Mouse (Mus musculus): ENCODE data around the gene Ugt1a6b. TPM values are rescaled to one million over a fixed set of nuclear protein-coding genes. Genes with fewer than 3 reads are reported as not detected.

The Ugt1a6b gene
- polyA plus RNA-seq, 1 experiment = not detected

DNA sequence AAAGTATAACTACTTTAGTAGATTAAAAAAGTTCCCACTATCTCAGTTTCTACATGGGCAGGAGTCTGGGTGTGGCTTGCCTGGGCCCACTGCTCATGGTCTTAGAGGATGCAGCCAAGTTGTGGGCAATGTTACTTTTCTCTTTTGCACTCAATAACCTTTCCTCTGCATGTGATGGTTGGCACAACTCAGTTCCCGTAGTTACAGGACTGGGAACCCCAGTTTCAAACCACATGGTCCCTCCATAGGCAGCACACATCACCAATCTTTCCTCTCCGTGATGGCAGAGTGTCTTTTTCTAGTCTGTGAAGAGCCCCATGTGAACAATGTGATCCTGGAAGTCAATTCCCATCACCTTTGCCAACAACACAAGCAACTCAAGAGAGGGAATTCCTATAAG is 124.4 kb downstream of the Ugt1a6b start:
- no peak for TF ChIP-seq GATA1 (IDR thresholded peaks at IDR 0.05; ENCODE audit: low read length)

DNA sequence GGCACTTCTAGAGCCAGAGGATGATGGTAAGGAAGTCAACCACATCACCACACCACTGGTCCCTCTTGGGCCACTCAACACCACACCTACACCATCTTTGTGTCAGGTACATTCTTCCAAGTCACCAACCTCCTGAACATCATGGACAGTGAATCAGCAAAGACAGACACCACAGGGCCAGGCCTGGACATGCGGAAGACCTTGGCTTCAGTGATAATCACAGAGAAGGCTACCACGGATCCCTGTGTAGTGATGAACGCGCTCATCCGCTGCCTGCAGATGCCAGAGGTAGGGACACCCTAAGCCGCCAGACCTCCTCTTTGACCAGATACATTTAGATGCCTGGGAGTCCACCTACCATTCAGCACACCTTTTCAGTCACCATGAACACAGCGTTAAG is 125.1 kb downstream of the Ugt1a6b start:
- no peak for TF ChIP-seq GATA1 (IDR thresholded peaks at IDR 0.05; ENCODE audit: low read length)

DNA sequence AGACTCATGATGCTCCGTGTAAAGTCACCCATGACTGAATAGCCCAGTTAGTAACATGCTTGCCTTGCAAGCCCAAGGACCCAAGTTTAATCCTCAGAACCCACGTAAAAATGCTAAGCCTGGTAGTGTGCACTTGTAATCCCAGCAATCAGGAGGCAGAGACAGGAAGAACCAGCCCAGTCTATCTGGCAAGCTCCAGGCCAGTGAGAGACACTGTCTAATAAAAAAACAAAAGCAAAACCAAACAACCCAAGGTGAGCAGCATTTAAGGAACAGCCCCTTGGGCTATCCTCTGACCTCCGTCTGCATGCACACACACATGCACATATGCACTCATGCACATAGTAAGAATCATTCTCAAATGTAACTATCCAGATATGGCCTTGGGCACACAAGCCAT is 126.5 kb downstream of the Ugt1a6b start:
- TF ChIP-seq GATA1 (IDR thresholded peaks at IDR 0.05; ENCODE audit: low read length) = no peak

DNA sequence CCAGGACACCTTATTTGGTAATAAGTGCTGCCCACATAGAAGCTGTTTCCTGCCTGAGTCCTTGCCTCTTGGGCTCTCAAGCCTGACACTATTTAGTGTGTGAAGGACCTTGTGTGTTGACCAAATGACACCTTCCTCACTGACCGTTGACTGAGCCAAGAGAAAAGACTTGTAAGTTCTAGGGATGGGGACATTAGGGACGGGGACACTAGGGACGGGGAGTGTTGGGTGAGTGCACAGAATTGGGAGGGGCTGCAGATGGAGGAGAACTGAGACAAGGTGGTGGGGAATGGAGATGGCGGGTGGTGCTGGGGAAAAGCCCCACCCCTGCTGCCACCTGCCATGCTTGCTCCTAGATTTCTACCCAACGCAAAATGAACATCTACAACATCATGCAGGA is 126.9 kb downstream of the Ugt1a6b start:
- no peak for TF ChIP-seq GATA1 (IDR thresholded peaks at IDR 0.05; ENCODE audit: low read length)

DNA sequence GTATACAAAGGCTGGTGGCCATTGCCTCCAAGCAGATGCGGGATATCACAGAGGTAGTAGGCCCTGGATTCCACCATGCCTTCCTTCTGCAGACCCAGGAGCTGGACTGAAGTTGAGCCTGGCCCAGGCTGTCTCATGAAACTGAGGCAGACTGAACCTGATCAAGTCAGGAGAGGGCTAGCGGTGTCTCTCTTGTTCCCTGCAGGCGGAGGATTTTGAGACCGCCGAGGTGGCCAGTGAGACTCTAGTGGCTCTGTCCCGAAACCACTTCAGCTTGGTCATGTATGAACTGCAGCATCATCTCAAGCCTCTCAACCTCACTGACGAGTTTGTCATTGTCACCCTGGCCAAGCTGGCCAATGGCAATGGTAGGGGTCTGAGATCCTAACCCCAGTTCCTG is 127.4 kb downstream of the Ugt1a6b start:
- no peak for TF ChIP-seq GATA1 (IDR thresholded peaks at IDR 0.05; ENCODE audit: low read length)

DNA sequence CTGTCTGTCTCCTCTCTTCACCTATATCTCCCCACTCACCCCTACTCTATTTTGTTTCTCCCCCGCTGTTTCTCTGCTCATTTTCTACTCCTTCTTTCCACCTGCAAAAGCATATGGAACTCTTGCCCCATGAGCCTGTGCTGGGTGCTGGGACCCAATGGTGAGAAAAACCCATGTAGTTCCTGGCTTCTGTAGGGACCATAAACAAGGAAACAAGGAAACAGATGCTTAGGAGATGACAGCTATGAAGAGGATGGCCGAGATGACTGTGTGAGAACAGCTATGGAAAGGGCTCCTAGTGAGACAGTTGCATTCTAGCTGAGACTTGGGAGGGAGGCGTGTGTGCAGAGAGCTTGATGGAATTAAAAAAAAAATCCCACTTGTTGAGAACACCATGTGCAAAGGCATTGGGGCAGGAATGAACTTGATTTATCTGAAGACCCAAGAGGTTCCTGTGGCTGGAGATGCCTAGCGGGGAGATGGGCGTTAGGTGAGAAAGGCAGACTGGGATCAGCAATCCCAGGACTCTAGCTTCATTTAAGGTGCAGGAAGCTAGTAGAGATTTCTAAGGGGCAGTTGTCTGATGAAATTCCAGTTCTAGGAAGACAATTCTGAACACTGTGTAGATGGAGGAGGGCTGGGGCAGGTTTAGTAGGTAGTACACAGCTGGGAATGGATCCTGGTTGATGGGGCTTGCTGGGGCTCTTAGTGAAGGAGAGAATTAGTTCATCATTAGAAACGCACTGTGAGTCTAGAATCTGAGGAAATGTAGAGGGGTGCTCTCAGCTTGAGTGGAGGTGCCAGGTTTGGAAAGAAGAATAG is 128.1 kb downstream of the Ugt1a6b start:
- no peak for TF ChIP-seq GATA1 (IDR thresholded peaks at IDR 0.05; ENCODE audit: low read length)

DNA sequence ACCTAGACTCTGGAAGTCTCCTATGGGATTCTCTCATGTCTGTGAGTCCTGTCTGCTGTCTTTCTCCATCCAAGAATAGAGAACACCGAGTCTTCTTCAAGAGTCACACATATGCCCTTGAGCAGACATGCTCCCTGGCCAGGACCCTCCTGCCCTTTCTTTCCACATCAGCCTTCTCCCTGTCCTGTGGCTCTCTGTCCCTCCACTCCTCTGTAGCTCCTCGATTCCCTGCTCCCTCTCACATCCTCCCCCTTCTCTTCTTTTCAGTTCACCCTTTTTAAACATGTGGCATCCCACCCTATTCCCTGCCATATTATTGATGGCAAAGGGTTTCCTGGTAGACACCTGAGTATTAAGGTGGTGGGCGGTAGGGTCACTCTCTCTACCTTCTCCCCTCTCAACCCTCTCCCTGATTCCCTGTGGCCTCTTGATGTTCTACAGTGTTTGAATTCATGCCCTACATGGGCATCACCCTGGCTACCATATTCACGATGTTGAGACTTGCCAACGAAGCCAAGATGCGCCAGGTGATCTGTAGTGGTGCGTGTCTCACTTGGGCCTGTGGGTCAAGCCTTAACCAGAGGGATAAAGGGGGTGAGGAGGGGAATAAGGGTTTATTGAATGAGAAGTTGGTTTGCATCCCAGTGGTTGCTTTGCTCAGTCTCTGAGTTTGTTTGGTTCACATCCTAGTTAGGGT is 128.9 kb downstream of the Ugt1a6b start:
- TF ChIP-seq GATA1 (IDR thresholded peaks at IDR 0.05; ENCODE audit: low read length) = no peak

DNA sequence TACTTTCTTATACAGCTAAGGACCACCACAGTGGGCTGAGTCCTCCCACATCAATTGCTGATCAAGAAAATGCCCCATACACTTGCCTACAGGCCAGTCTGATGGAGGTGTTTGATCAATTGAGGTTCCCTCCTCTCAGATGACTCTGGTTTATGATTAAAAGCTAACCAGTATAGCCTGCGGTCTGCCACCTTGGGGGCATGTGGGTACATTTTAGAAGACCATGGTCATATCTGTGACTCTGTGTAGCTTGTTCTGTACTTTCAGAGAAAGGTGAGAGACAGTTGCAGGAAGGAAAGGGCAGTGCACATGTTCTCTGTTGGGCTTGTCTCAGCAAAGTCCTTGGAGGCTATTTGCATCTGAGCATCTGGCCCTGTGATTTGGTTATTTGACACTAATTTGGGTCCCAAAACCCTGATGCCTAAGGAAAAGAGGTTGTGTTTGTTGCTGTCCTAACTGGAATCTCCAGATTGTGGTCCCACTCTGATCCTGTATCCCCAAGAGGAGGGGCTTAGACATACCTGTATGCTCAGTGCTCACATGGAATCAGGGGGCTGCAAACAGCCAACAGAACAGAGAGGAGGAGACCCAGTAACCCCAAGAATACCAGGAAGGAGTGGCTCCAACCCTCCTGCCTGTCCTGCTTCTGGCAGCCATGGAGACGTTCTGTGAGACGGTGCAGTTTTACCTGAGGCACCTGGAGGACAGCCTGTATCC is 129.8 kb downstream of the Ugt1a6b start:
- TF ChIP-seq GATA1 (IDR thresholded peaks at IDR 0.05; ENCODE audit: low read length) = no peak

DNA sequence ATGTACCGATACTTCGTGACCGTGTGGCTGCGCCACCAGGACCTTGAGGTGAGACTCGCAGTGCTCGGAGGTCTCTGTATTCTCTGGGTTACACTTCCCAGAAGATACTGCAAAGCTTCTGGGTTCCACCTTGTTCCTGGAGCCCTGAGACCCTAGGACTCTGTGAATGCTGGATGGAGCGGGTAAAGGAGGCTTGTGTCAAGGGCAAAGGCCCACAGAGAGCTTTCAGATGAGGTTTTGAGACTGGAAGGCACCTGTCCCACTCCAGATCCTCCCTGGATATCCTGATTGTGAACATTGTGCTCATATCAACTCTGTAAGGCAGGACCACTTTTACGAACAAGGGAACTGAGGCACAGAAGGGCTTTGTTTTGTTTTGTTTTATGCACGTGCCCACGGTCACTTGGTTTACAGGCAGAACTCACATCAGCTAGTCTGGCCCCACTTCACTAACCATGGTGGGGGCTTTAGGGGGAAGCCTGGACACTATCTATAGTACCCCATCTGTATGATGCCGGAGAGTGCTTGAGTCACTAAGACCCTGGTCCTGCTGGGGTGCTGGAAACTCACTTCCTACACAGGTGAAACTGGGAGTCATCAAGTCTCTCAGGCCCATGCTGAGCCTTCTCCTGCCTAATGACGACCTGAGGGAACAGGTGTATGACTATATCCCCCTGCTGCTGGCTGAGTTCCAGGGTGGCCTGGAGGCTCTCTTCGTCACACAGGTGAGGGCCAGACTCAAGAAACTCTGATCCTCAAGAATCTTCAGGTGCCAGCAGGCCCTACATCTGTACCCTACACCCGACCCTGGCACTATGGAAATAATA is 130.6 kb downstream of the Ugt1a6b start:
- TF ChIP-seq GATA1 (IDR thresholded peaks at IDR 0.05; ENCODE audit: low read length) = no peak

DNA sequence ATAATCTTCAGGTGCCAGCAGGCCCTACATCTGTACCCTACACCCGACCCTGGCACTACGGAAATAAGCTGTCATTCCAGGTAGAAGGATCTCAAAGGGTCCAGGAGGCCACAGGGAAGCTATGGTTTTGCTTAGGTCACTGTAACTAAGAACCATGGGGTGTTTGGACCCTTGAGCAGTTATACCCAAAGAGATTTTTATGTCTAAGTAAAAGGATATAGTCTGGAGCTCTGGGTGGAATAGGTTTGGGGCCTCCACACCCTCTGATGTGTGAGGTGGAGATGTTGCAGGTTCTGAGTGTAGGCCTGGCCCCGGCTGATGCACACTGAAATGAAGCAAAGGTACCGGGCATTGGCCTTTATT is 131.2 kb downstream of the Ugt1a6b start:
- no peak for TF ChIP-seq GATA1 (IDR thresholded peaks at IDR 0.05; ENCODE audit: low read length)

DNA sequence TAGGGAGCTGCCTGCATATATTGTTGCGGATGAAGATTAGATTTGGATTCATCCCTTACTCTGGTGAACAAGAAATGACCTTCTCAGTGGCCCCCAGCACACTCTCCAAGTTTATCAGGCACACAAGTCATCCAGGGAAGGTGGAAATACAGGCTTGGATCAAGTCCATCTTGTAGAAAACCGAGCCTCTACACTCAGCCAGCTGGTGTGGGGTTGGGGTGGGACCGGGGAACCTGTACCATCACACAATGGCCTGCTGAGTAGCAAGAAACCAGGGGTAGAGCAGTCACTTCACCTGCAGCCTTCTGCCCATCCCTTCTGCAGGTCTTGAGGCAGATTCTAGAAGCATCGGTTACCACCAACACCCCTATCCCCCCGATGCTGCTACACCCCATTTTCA is 131.6 kb downstream of the Ugt1a6b start:
- TF ChIP-seq GATA1 (IDR thresholded peaks at IDR 0.05; ENCODE audit: low read length) = no peak

DNA sequence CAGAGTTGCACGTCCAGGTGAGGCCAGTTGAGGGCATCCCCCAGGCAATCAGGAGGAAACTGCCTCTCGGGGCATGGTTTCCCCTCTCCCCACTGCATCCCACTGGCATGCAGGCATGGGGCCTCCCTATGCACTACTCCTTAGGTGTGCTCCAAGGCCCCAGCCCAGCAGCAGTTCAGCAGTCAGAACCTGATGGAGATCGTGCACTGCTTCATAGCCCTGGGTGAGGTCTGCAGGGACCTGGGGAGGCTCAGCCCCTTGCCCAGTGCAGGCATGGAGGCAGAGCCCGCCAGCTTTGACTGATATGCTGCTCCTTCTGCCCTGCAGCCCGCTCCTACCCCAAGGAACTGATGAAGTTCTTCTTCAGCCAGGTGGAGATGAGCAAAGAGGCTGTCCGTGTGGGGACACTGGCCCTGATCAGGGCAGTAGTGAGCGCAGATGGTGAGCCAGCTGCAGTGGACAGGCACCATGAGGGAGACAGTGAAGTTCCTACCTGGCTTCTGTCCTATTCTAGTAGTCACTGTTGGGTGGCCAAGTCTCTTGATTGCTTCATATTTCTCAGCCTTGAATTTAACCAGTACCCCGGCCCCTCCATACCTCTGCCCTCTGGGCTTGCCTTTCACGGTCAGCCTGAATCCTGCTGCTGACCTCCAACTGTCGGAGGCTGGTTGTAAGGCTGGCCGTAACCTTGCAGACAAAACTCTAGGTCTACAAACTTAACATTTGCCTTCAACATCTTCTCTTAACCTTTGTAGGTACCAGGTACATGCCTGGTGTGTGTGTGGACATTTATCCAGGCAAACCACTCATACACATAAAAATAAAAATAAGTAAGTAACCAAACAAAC is 132.2 kb downstream of the Ugt1a6b start:
- no peak for TF ChIP-seq GATA1 (IDR thresholded peaks at IDR 0.05; ENCODE audit: low read length)

DNA sequence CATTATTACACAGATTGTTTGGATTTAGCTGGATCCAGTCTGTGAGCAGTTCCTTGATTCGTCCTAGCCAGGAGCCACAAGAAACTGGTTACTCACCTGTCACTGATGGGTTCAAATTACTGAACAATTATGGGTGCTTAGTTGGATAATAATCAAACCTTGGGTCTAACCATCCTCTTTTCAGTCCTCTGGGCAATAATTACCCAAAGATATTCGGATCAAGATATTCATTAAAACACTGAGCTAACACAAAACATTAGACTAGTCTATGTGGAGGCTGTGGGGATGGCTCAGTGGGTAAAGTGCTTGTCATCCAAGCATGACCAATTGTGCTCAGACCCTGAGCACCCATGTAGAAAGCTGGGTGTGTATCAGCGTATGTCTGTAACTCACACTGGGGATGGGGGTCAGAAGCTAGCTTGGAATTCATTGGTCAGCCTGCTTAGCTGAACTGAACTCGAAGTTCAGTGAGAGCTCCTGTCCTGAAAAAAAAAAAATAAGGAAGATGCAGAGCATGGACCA is 132.9 kb downstream of the Ugt1a6b start:
- TF ChIP-seq GATA1 (IDR thresholded peaks at IDR 0.05; ENCODE audit: low read length) = no peak

DNA sequence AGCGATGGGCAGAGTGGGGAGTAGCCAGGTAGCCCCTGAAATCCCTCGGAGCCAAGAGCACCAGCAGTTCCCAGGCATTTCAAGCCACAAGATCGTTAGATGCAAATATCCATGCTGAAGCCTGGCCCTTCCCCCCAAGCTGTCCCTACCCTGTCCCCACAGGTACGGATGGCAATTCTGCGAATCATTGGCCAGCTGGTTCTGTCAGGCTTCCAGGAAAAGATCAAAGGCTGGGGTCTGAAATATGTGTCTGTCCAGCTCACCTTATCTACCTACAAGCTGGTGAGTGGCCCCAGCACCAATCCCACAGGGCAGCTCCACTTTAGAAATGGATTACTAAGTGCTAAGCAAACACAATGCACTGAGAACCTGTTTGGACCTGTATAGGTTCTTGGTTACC is 134.3 kb downstream of the Ugt1a6b start:
- no peak for TF ChIP-seq GATA1 (IDR thresholded peaks at IDR 0.05; ENCODE audit: low read length)
